Mouse (Mus musculus) forebrain, embryonic 12.5 days (tissue): ENCODE measurements around the gene Uvrag. TPM values are rescaled to one million over a fixed set of nuclear protein-coding genes. Genes with fewer than 3 reads are reported as not detected.

Experiments
- ATAC-seq: fragments of 200-750 bp; cut with Nextera tagmentation; 2 replicates; pipeline ENCODE4 v1.8.0; 2017; ENCODE audit warnings: moderate TSS enrichment; ENCODE audit not compliant: low FRiP score
- H3K27ac ChIP-seq: fragments of 300-500 bp; sonication (generic); 2 replicates; pipeline ENCODE4 v1.5.1; 2016; ENCODE audit warnings: mild to moderate bottlenecking
- H3K27me3 ChIP-seq: fragments of 300-500 bp; sonication (generic); 2 replicates; pipeline ENCODE4 v1.6.1; 2016; ENCODE audit warnings: mild to moderate bottlenecking
- H3K36me3 ChIP-seq: fragments of 300-500 bp; sonication (generic); replicated peaks from 2 replicates; pipeline ENCODE4 v1.6.1; 2016; ENCODE audit warnings: mild to moderate bottlenecking
- H3K4me1 ChIP-seq: fragments of 300-500 bp; sonication (generic); 2 replicates; pipeline ENCODE4 v1.6.1; 2016
- H3K4me2 ChIP-seq: fragments of 300-500 bp; sonication (generic); 2 replicates; pipeline ENCODE4 v1.6.1; 2016; ENCODE audit warnings: mild to moderate bottlenecking, moderate library complexity
- H3K4me3 ChIP-seq: fragments of 300-500 bp; sonication (generic); replicated peaks from 2 replicates; pipeline ENCODE4 v1.5.1; 2016; ENCODE audit warnings: mild to moderate bottlenecking
- H3K9ac ChIP-seq: fragments of 300-500 bp; sonication (generic); 2 replicates; pipeline ENCODE4 v1.6.1; 2016; ENCODE audit warnings: mild to moderate bottlenecking
- H3K9me3 ChIP-seq: fragments of 300-500 bp; sonication (generic); 2 replicates; pipeline ENCODE4 v1.6.1; 2016
- WGBS: fragments of 180-500 bp; shearing (Covaris S2); methylation state at CpG from one replicate; pipeline ENCODE4 v1.1.7; 2016; 5-methylcytosine and 5-hydroxymethylcytosine counted together
- polyA plus RNA-seq: library from polyadenylated mRNA; unstranded; fragments of >200 nt; fragmentation: Nextera tagmentation; extraction: Ambion mirVana; gene quantifications from 2 replicates; pipeline ENCODE4 v1.2.1, GENCODE M21; 2016

Uvrag gene
- polyA plus RNA-seq, 1 experiment from 2014 or later = 16.1 TPM

- H3K9me3 ChIP-seq = no peaks in the 10 kb centered on the region
- no peaks in the 10 kb centered on the region for H3K36me3 ChIP-seq
- no peak overlapping the region for H3K27ac ChIP-seq
- no peak overlapping the region for H3K4me2 ChIP-seq
- H3K4me3 ChIP-seq = no peak overlapping the region
- no peaks in the 10 kb centered on the region for H3K27me3 ChIP-seq
- H3K9ac ChIP-seq = no peak overlapping the region
- ATAC-seq = no peak
- no peaks in the 10 kb centered on the region for H3K4me1 ChIP-seq
- 80% methylated on average over 4 of the region's 4 CpGs for WGBS
Measured at GRCm38 (mm10) chr7:99020353-99020752, 120.6 kb downstream of the Uvrag start.

GRCm38 (mm10) chr7:99017224-99017844 lies 123.6 kb downstream of the Uvrag start:
- Histone ChIP-seq H3K4me2 (no peak overlapping the region), H3K4me1 (no peaks in the 10 kb centered on the region), H3K27me3 (no peaks in the 10 kb centered on the region), H3K4me3 (no peak overlapping the region), H3K9ac (no peak overlapping the region), H3K36me3 (no peaks in the 10 kb centered on the region), H3K27ac (no peak overlapping the region), H3K9me3 (no peaks in the 10 kb centered on the region)
- 74% methylated on average over 2 of the region's 2 CpGs for WGBS
- ATAC-seq = no peak

- Histone ChIP-seq H3K9ac (no peak overlapping the region), H3K27ac (no peak overlapping the region), H3K9me3 (no peaks in the 10 kb centered on the region), H3K27me3 (no peaks in the 10 kb centered on the region), H3K4me1 (no peaks in the 10 kb centered on the region), H3K4me2 (no peak overlapping the region), H3K4me3 (no peak overlapping the region), H3K36me3 (no peaks in the 10 kb centered on the region)
- ATAC-seq = no peak
- 81% methylated on average over 8 of the region's 8 CpGs for WGBS
Measured at GRCm38 (mm10) chr7:99015914-99016313, 125.0 kb downstream of the Uvrag start.

- WGBS = 73% methylated on average over 17 of the region's 17 CpGs
Measured at GRCm38 (mm10) chr7:99015419-99015818, 125.5 kb downstream of the Uvrag start.

GRCm38 (mm10) chr7:99014620-99015019 lies 126.3 kb downstream of the Uvrag start:
- H3K9ac ChIP-seq = no peak overlapping the region
- WGBS = 82% methylated on average over 4 of the region's 4 CpGs
- H3K4me2 ChIP-seq = no peak overlapping the region
- no peaks in the 10 kb centered on the region for H3K36me3 ChIP-seq
- no peaks in the 10 kb centered on the region for H3K4me1 ChIP-seq
- ATAC-seq = no peak
- H3K27ac ChIP-seq = no peak overlapping the region
- no peak overlapping the region for H3K4me3 ChIP-seq
- no peaks in the 10 kb centered on the region for H3K9me3 ChIP-seq
- no peaks in the 10 kb centered on the region for H3K27me3 ChIP-seq

More at GRCm38 (mm10) chr7:99015419-99015818, 125.5 kb downstream of the Uvrag start:
- Histone ChIP-seq H3K9ac (no peak overlapping the region), H3K4me3 (no peak overlapping the region), H3K4me1 (no peaks in the 10 kb centered on the region), H3K36me3 (no peaks in the 10 kb centered on the region), H3K27ac (no peak overlapping the region), H3K9me3 (no peaks in the 10 kb centered on the region), H3K4me2 (no peak overlapping the region), H3K27me3 (no peaks in the 10 kb centered on the region)
- no peak for ATAC-seq

GRCm38 (mm10) chr7:99007506-99008354 lies 133.2 kb downstream of the Uvrag start:
- Histone ChIP-seq H3K4me2 (no peak overlapping the region), H3K27me3 (no peaks in the 10 kb centered on the region), H3K27ac (no peak overlapping the region), H3K4me3 (no peak overlapping the region), H3K4me1 (no peaks in the 10 kb centered on the region), H3K36me3 (no peaks in the 10 kb centered on the region), H3K9me3 (no peaks in the 10 kb centered on the region), H3K9ac (no peak overlapping the region)
- no peak for ATAC-seq
- WGBS = 90% methylated on average over 16 of the region's 16 CpGs

- Histone ChIP-seq H3K27ac (no peak overlapping the region), H3K27me3 (no peaks in the 10 kb centered on the region), H3K4me2 (no peak overlapping the region), H3K36me3 (no peaks in the 10 kb centered on the region), H3K9me3 (no peaks in the 10 kb centered on the region), H3K9ac (no peak overlapping the region), H3K4me1 (no peaks in the 10 kb centered on the region), H3K4me3 (no peak overlapping the region)
- no peak for ATAC-seq
- 89% methylated on average over 6 of the region's 6 CpGs for WGBS
Measured at GRCm38 (mm10) chr7:99003231-99003630, 137.7 kb downstream of the Uvrag start.

GRCm38 (mm10) chr7:98998722-98999121 lies 142.2 kb downstream of the Uvrag start:
- H3K4me3 ChIP-seq = no peak overlapping the region
- H3K9ac ChIP-seq = no peak overlapping the region
- no peak for ATAC-seq
- H3K27ac ChIP-seq = no peak overlapping the region
- H3K36me3 ChIP-seq = no peaks in the 10 kb centered on the region
- no peaks in the 10 kb centered on the region for H3K27me3 ChIP-seq
- no peaks in the 10 kb centered on the region for H3K9me3 ChIP-seq
- no peak overlapping the region for H3K4me2 ChIP-seq
- H3K4me1 ChIP-seq = no peaks in the 10 kb centered on the region

GRCm38 (mm10) chr7:98997760-98998159 lies 143.2 kb downstream of the Uvrag start:
- Histone ChIP-seq H3K4me3 (no peak overlapping the region), H3K27ac (no peak overlapping the region), H3K9me3 (no peaks in the 10 kb centered on the region), H3K9ac (no peak overlapping the region), H3K4me2 (no peak overlapping the region), H3K36me3 (no peaks in the 10 kb centered on the region), H3K27me3 (no peaks in the 10 kb centered on the region), H3K4me1 (no peaks in the 10 kb centered on the region)
- WGBS = 91% methylated on average over 7 of the region's 7 CpGs
- ATAC-seq = no peak

- Histone ChIP-seq H3K9me3 (no peaks in the 10 kb centered on the region), H3K4me1 (no peaks in the 10 kb centered on the region), H3K4me3 (no peak overlapping the region), H3K27ac (no peak overlapping the region), H3K9ac (no peak overlapping the region), H3K4me2 (no peak overlapping the region), H3K27me3 (no peaks in the 10 kb centered on the region), H3K36me3 (no peaks in the 10 kb centered on the region)
- no peak for ATAC-seq
- 95% methylated on average over 6 of the region's 6 CpGs for WGBS
Measured at GRCm38 (mm10) chr7:98996791-98997190, 144.2 kb downstream of the Uvrag start.

GRCm38 (mm10) chr7:98995126-98995727 lies 145.7 kb downstream of the Uvrag start:
- no peak for ATAC-seq
- Histone ChIP-seq H3K4me1 (no peaks in the 10 kb centered on the region), H3K27me3 (no peaks in the 10 kb centered on the region), H3K36me3 (no peaks in the 10 kb centered on the region), H3K4me2 (no peak overlapping the region), H3K9ac (no peak overlapping the region), H3K4me3 (no peak overlapping the region), H3K9me3 (no peaks in the 10 kb centered on the region), H3K27ac (no peak overlapping the region)
- 93% methylated on average over 5 of the region's 5 CpGs for WGBS

GRCm38 (mm10) chr7:98994137-98994536 lies 146.8 kb downstream of the Uvrag start:
- Histone ChIP-seq H3K36me3 (no peaks in the 10 kb centered on the region), H3K4me2 (no peak overlapping the region), H3K4me3 (no peak overlapping the region), H3K9ac (no peak overlapping the region), H3K4me1 (no peaks in the 10 kb centered on the region), H3K27me3 (no peaks in the 10 kb centered on the region), H3K27ac (no peak overlapping the region), H3K9me3 (no peaks in the 10 kb centered on the region)
- 81% methylated on average over 6 of the region's 6 CpGs for WGBS
- ATAC-seq = no peak
